ENCODE assay signal across 8 mouse cellular contexts in the genomic region with DNA sequence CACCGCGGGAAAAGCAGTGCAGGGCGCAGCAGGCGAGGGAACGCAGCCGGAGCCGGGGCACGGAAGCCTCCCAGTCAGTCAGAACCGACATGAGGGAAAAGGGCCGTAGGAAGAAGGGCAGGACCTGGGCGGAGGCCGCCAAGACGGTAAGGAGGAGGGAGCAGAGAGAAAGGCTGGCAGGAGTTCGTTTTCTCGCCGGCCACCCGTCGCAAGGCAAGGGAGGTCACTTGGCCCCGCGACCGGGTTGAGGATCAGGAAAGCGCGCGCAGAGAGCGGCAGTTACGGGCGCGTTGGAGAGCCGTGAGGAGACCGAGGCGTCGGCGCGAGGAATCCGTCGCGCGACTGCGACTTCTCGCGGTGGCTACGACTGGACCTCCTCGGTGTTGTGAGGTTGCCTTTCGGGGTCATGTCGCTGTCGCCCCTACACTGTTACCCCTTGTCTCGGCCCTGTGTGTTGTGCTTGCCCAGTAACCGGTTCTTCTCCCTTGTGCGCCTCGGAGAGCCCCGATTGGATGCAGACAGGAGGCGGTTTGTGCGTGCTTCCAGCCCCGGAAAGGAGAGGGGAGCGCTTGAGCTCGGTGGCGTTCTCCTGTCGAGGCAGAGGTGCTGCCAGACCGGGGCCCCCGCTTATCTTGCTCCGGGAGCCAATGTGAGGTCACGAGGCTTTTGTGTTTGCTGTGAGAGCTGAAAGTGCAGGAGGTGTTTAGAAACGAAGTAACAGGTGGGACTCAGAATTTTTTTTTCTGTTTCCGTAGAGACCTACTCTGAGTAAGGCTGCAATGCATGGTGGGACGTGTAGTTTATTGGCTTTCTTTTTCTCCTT. TPM values are rescaled to one million over a fixed set of nuclear protein-coding genes. Genes with fewer than 3 reads are reported as not detected.
DNase-seq lines count a peak whose midpoint lies in the region; ATAC-seq and TF ChIP-seq lines count a peak whose summit lies in the region.

No protein-coding gene starts in this region.

- peak overlapping the region; percentile 76 for H3K4me3 ChIP-seq in hindbrain, embryonic 10.5 days
- H3K4me3 ChIP-seq in lung, postnatal 0 days (ENCODE audit: low read depth, low read length): peak overlapping the region; percentile 97

- TF ChIP-seq CTCF in lung, postnatal 0 days (IDR thresholded peaks at IDR 0.05): no peak

- 0 out of 2 replicates have a peak, but pooled peaks have one; percentile 34 for TF ChIP-seq EP300 in lung, postnatal 0 days (IDR thresholded peaks at IDR 0.05)

- peak overlapping the region; percentile 82 for H3K9ac ChIP-seq in lung, postnatal 0 days (replicated peaks; ENCODE audit: low read depth)

- H3K4me2 ChIP-seq in lung, postnatal 0 days (replicated peaks; ENCODE audit: low read depth, low read length): peak overlapping the region; percentile 77

- peak overlapping the region; percentile 97 for H3K27ac ChIP-seq in hindbrain, embryonic 10.5 days
- H3K27ac ChIP-seq in lung, postnatal 0 days (ENCODE audit: low read length): peak overlapping the region; percentile 98

- under 1% methylated on average over 65 of the region's 65 CpGs for WGBS in hindbrain, embryonic 10.5 days
- WGBS in lung, postnatal 0 days: under 1% methylated on average over 56 of the region's 65 CpGs

- H3K4me1 ChIP-seq in hindbrain, embryonic 10.5 days (replicated peaks): peaks cover 25% of the 10 kb centered on the region
- peaks cover 6% of the 10 kb centered on the region; the same call in 1 of the 2 replicates for H3K4me1 ChIP-seq in lung, postnatal 0 days (ENCODE audit: insufficient read depth, low read depth, low read length)

- no peaks in the 10 kb centered on the region for H3K27me3 ChIP-seq in hindbrain, embryonic 10.5 days (ENCODE audit: insufficient read depth, poor library complexity, severe bottlenecking)
- no peaks in the 10 kb centered on the region for H3K27me3 ChIP-seq in lung, postnatal 0 days (replicated peaks; ENCODE audit: insufficient read depth, low read length)

- ATAC-seq in lung, postnatal 0 days: peak; percentile 37

- peak; percentile 83 for DNase-seq in Muller cell, postnatal 12 days (ENCODE audit: inconsistent ontology term)
- DNase-seq in cerebellum, adult 9-11 months: peak; percentile 82
- peak; percentile 55 to 69 for DNase-seq in frontal cortex, adult 2 months (ENCODE audit: extremely low spot score in 1 of 2, low spot score in 1 of 2)
- peak; percentile 78 for DNase-seq in hindbrain, embryonic 10.5 days (ENCODE audit: low spot score)
- DNase-seq in layer of hippocampus, adult 9-11 months: peak; percentile 82
- DNase-seq in lung, postnatal 0 days (ENCODE audit: low spot score): peak; percentile 86
- DNase-seq in ovary, postnatal 10 days (ENCODE audit: low spot score): peak; percentile 61
- DNase-seq in thymus, postnatal 0 days (ENCODE audit: low spot score): peak; percentile 81

- no peaks in the 10 kb centered on the region for H3K9me3 ChIP-seq in hindbrain, embryonic 10.5 days
- H3K9me3 ChIP-seq in lung, postnatal 0 days (ENCODE audit: low read length): no peaks in the 10 kb centered on the region

- H3K36me3 ChIP-seq in hindbrain, embryonic 10.5 days: peaks cover 25% of the 10 kb centered on the region
- H3K36me3 ChIP-seq in lung, postnatal 0 days (ENCODE audit: insufficient read depth, low read length): no peaks in the 10 kb centered on the region

RNA-seq across cellular contexts. Expression of gene Asxl2, which starts 0.6 kb away (rescaled TPM):
- 10.3 and 12.0 TPM in 2 replicates for polyA plus RNA-seq in frontal cortex, adult 2 months (2012; rRNA removed)
- polyA plus RNA-seq in hindbrain, embryonic 10.5 days (2016; fragmentation: Nextera tagmentation; extraction: Ambion mirVana): 13.1 and 16.0 TPM in 2 replicates
- polyA plus RNA-seq in lung, postnatal 0 days (2015; fragmentation: Nextera tagmentation; extraction: Ambion mirVana): 8.5 and 9.4 TPM in 2 replicates
- 13.5 and 17.6 TPM in 2 replicates for polyA plus RNA-seq in thymus, postnatal 0 days (2015; fragmentation: Nextera tagmentation; extraction: Ambion mirVana)

Comparison
In these comparisons a context has a peak if more than half of its experiments do, and no peak if none do; other contexts are left out.
1. Peak in every context shown above with its lines: DNase-seq, ATAC-seq, H3K4me3 ChIP-seq and H3K27ac ChIP-seq.